In genomic region chr1:165012376-165012775, GRCm38 (mm10) we compare ENCODE assay signal across 14 mouse cellular contexts.
DNase-seq lines count a peak whose midpoint lies in the region; ATAC-seq and TF ChIP-seq lines count a peak whose summit lies in the region.
"Had no signal": no experiment of that assay in that cellular context is flagged by ENCODE, and none has a peak within 500 bp of the region (broad histone marks: within the 10 kb centered on the region; RNA-seq: fewer than 3 reads in every experiment).

No protein-coding gene starts in this region.

- no peak overlapping the region for H3ac ChIP-seq in myocyte (ENCODE audit: control insufficient read depth, insufficient read length)

- H3K36me3 ChIP-seq in heart, embryonic 13.5 days, result no peaks in the 10 kb centered on the region
- no peaks in the 10 kb centered on the region for H3K36me3 ChIP-seq in myocyte (ENCODE audit: control insufficient read depth, insufficient read depth)
- H3K36me3 ChIP-seq: hindbrain, embryonic 15.5 days; midbrain, embryonic 10.5 days; stomach, embryonic 15.5 days had no signal

- H3K4me3 ChIP-seq in heart, embryonic 13.5 days, result no peak overlapping the region
- no peak overlapping the region for H3K4me3 ChIP-seq in myocyte
- H3K4me3 ChIP-seq: forebrain, embryonic 13.5 days; hindbrain, embryonic 15.5 days; midbrain, embryonic 10.5 days; stomach, embryonic 15.5 days had no signal

- H3K27ac ChIP-seq in heart, embryonic 13.5 days (replicated peaks), result peak overlapping the region; percentile 60; the same call in 1 of the 2 replicates
- H3K27ac ChIP-seq: forebrain, embryonic 13.5 days; hindbrain, embryonic 15.5 days; midbrain, embryonic 10.5 days; stomach, embryonic 15.5 days had no signal

- peaks cover 19% of the 10 kb centered on the region for H3K4me1 ChIP-seq in heart, embryonic 13.5 days
- H3K4me1 ChIP-seq: forebrain, embryonic 13.5 days; hindbrain, embryonic 15.5 days; stomach, embryonic 15.5 days had no signal

- no peak for DNase-seq in heart, postnatal 25 days (ENCODE audit: low spot score)
- DNase-seq in kidney, postnatal 10 days, result peak; percentile 41
- DNase-seq in kidney, adult 9 months, result no peak
- peak; percentile 41 for DNase-seq in heart, postnatal 4 days
- no peak for DNase-seq in frontal cortex, adult 2 months (ENCODE audit: extremely low spot score in 1 of 2, low spot score in 1 of 2)
- DNase-seq: adrenal gland, postnatal 14 days; gastrocnemius, postnatal 10 days; lung, postnatal 10 days had no signal

- TF ChIP-seq POLR2A in myocyte (IDR thresholded peaks at IDR 0.05; ENCODE audit: insufficient read length, low read depth), result no peak

- no peaks in the 10 kb centered on the region for H3K27me3 ChIP-seq in heart, embryonic 13.5 days (replicated peaks)
- H3K27me3 ChIP-seq in myocyte (ENCODE audit: control insufficient read depth, insufficient read depth, insufficient read length), result no peaks in the 10 kb centered on the region
- H3K27me3 ChIP-seq: forebrain, embryonic 13.5 days; hindbrain, embryonic 15.5 days; stomach, embryonic 15.5 days had no signal

- no peaks in the 10 kb centered on the region for H3K79me2 ChIP-seq in myocyte (ENCODE audit: control insufficient read depth, insufficient read depth)

- H3K9me3 ChIP-seq in heart, embryonic 13.5 days, result no peaks in the 10 kb centered on the region
- H3K9me3 ChIP-seq: forebrain, embryonic 13.5 days; hindbrain, embryonic 15.5 days; midbrain, embryonic 10.5 days; stomach, embryonic 15.5 days had no signal

- H3K4me2 ChIP-seq in heart, embryonic 13.5 days, result no peak overlapping the region
- no peak overlapping the region for H3K4me2 ChIP-seq in myocyte (ENCODE audit: low read depth)
- H3K4me2 ChIP-seq: forebrain, embryonic 13.5 days; hindbrain, embryonic 15.5 days; stomach, embryonic 15.5 days had no signal

- 3% methylated on average over 3 of the region's 3 CpGs for WGBS in heart, embryonic 13.5 days

- no peak overlapping the region for H3K9ac ChIP-seq in heart, embryonic 13.5 days
- H3K9ac ChIP-seq: forebrain, embryonic 13.5 days; hindbrain, embryonic 15.5 days; stomach, embryonic 15.5 days had no signal

- peak; percentile 61; the same call in 1 of the 2 replicates for ATAC-seq in heart, embryonic 13.5 days (ENCODE audit: extremely low read depth, insufficient number of reproducible peaks, low FRiP score, low TSS enrichment)
- ATAC-seq: forebrain, embryonic 13.5 days had no signal

- intact Hi-C loops in heart, postnatal 25 days (cut with DNase I), result no loop called here

TF ChIP-seq in myocyte, 11 proteins besides CTCF, POLR2A, EP300 and RAD21:
- TF ChIP-seq MYOG (IDR thresholded peaks at IDR 0.05; ENCODE audit: control insufficient read depth in 1 of 3, insufficient read depth in 1 of 3, insufficient read length in 2 of 3, low read depth in 2 of 3) (peak in 2 of 3 experiments; percentile 55 to 77), USF1 (IDR thresholded peaks at IDR 0.05; ENCODE audit: low read depth) (no peak), CEBPB (IDR thresholded peaks at IDR 0.05; ENCODE audit: insufficient read depth, poor library complexity, severe bottlenecking) (no peak), MYOD1 (IDR thresholded peaks at IDR 0.05; ENCODE audit: control insufficient read depth in 1 of 3, insufficient read length in 2 of 3, low read depth in 2 of 3) (peak in 2 of 3 experiments; percentile 75 to 86)

Comparison
In these comparisons a context has a peak if more than half of its experiments do, and no peak if none do; other contexts are left out.
1. DNase-seq: peak in kidney, postnatal 10 days (single experiment) and heart, postnatal 4 days (single experiment); none in heart, postnatal 25 days (single experiment), kidney, adult 9 months (single experiment) and frontal cortex, adult 2 months (0 of 2).